Mouse (Mus musculus) olfactory bulb, adult 2 months (tissue): ENCODE data around the gene Cpsf7. TPM values are rescaled to one million over a fixed set of nuclear protein-coding genes. Genes with fewer than 3 reads are reported as not detected.

Source experiments
- H3K27ac ChIP-seq: fragments of 200-500 bp; 2 replicates; pipeline ENCODE4 v1.5.1; 2012; ENCODE audit warnings: low read depth, low read length; ENCODE audit not compliant: insufficient read depth
- H3K4me1 ChIP-seq: fragments of 200-500 bp; 2 replicates; pipeline ENCODE4 v1.6.1; 2012; ENCODE audit warnings: low read length; ENCODE audit not compliant: control insufficient read depth, insufficient read depth
- H3K4me3 ChIP-seq: fragments of 200-500 bp; 2 replicates; pipeline ENCODE4 v1.5.1; 2012; ENCODE audit warnings: mild to moderate bottlenecking, low read depth, low read length, moderate library complexity; ENCODE audit not compliant: insufficient read depth
- CTCF ChIP-seq: fragments of 200-500 bp; IDR thresholded peaks from 2 replicates; pipeline ENCODE4 v1.5.1; 2012; ENCODE audit warnings: low read depth, mild to moderate bottlenecking, low read length, moderate library complexity; ENCODE audit not compliant: insufficient read depth
- POLR2A ChIP-seq: fragments of 200-500 bp; IDR thresholded peaks from 2 replicates; pipeline ENCODE4 v1.6.1; 2012; ENCODE audit warnings: mild to moderate bottlenecking, low read depth, low read length, moderate library complexity; ENCODE audit not compliant: insufficient read depth
- WGBS: fragments of 180-500 bp; shearing (Covaris S2); methylation state at CpG from one replicate; pipeline ENCODE4 v1.1.7; 2018; 5-methylcytosine and 5-hydroxymethylcytosine counted together
- polyA plus RNA-seq: library from polyadenylated mRNA; stranded (reverse); fragments of >200 nt; gene quantifications from 2 replicates; pipeline ENCODE4 v1.2.4, GENCODE M21; 2012; ENCODE audit warnings: low replicate concordance; ENCODE audit not compliant: missing spikeins, insufficient read depth, insufficient read length

The Cpsf7 gene
- polyA plus RNA-seq, 1 experiment, result 90.5 TPM

DNA sequence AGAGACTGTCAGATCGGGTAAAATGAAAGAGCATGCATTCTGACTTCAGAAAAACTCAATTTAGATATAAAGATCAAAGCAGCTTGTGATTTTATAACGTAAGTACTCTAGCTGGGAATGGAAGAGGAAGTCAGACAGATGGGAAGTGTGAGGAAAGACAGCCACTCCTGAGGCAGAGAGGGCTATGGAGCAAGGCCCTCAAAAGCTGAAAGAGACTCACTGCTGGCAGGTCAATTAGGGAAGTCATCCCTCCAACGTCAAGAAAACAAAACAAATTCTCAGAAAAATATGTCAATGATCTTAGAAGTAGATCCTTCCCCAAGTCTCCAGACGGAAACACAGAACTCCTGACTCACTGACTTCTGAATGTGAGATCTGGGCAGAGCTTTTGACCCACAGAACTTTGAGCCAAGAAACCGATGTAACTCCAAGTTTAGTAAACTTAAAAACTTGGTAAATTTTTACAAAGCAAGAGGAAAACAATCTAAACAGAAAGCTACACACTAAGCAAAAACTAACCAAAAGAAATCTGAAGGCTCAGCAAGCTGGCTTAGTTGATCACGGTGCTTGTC is 14.2 kb upstream of the Cpsf7 start:
- H3K4me1 ChIP-seq, result 0 out of 2 replicates have a peak, but pooled peaks cover 2% of the 10 kb centered on the region
- 79% methylated on average over 6 of the region's 6 CpGs for WGBS
- H3K27ac ChIP-seq, result no peak overlapping the region
- H3K4me3 ChIP-seq, result no peak overlapping the region
- TF ChIP-seq POLR2A, result no peak

DNA sequence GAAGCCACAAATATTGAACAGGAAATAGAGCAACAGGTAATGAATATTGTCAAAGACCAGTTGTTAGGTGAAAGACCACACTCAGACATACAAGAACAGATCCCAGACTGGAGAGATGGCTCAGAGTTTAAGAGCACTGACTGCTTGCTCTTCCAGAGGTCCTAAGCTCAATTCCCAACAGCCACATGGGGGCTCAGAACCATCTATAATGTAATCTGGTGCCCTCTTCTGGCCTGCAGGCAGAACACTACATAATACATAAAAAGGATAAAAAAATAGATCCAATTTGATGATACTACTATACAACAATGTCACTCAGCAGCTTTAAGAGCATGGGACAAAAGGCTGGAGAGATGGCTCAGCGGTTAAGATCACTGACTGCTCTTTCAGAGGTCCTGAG is 4.7 kb upstream of the Cpsf7 start:
- H3K4me1 ChIP-seq, result peaks cover 3% of the 10 kb centered on the region; the same call in 1 of the 2 replicates
- H3K27ac ChIP-seq, result no peak overlapping the region
- whole genome bisulfite sequencing, result 48% methylated on average over 1 of the region's 1 CpGs
- TF ChIP-seq CTCF, result no peak
- no peak for TF ChIP-seq POLR2A
- no peak overlapping the region for H3K4me3 ChIP-seq

DNA sequence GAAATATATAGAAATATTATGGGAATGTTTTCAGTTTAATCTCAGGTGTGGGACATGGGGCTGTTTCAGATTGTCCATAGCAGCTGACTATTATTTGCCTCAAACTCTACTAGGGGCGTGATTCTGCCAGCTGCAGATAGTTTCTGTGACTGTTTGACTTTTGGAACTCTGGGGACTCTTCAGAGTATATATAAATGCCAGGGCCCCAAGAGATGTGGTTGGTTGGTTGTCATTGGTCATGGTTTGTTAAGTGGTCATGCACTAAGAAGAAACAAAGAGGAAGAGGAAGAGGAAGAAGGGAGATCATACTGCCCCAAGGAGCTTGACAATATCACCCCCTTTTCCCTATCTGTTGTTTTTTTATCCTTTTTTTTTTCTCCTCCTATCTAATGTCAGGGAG is 3.1 kb upstream of the Cpsf7 start:
- 77% methylated on average over 1 of the region's 1 CpGs for WGBS
- no peak overlapping the region for H3K27ac ChIP-seq
- no peak overlapping the region for H3K4me3 ChIP-seq
- H3K4me1 ChIP-seq, result peaks cover 3% of the 10 kb centered on the region; the same call in 1 of the 2 replicates
- TF ChIP-seq CTCF (no peak), POLR2A (no peak)

DNA sequence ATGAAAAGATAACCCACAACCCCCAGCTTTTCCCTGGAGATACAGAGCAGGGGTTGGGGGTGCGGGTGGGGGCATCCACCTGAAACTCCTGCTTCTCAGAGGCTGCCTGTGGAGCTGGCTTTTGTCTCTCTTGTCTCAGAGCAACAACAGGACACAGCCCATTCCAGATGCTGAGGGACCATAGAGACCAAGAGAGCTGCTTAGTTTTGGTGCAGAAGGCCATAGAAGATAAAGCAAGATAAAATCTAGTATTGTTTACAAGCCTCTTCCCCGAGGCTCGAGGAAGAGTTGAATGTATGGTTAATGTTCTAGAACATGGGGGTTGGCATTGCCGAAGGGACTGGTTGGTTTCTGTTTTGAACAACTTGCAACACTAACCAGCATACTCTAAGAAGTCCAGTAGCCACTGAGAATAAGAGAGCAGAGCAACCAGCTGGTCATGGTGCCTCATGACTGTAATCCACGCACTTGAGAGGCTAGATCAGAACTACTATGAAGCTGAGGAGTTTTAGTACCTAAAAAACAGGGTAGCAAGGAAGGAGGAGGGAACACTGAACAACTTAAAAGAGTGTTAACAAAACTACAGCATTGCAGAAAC is 1.5 kb upstream of the Cpsf7 start:
- Histone ChIP-seq H3K4me1 (peaks cover 3% of the 10 kb centered on the region; the same call in 1 of the 2 replicates), H3K27ac (no peak overlapping the region), H3K4me3 (no peak overlapping the region)
- TF ChIP-seq CTCF (no peak), POLR2A (no peak)
- 84% methylated on average over 5 of the region's 5 CpGs for WGBS

DNA sequence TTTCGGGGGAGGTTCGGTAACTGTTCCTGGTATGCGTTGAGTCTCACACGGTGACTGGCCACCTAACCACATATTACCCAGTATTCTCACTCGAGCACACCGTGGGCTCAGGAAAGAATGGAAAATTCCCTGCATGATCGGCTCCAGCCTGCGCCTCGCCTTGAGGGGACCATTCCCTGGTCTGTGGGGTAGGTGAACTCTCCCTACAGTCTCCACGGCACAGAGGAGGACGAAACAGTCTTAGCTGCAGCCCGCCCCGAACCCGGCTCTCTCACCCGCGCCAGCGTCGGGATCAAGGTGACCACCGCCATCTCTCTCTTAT is 321 bp upstream of the Cpsf7 start:
- Histone ChIP-seq H3K4me3 (peak overlapping the region; percentile 75), H3K4me1 (peaks cover 3% of the 10 kb centered on the region; the same call in 1 of the 2 replicates), H3K27ac (peak overlapping the region; percentile 96)
- WGBS, result under 1% methylated on average over 19 of the region's 19 CpGs
- TF ChIP-seq CTCF, result no peak
- TF ChIP-seq POLR2A, result no peak; the same call in 1 of the 2 replicates

DNA sequence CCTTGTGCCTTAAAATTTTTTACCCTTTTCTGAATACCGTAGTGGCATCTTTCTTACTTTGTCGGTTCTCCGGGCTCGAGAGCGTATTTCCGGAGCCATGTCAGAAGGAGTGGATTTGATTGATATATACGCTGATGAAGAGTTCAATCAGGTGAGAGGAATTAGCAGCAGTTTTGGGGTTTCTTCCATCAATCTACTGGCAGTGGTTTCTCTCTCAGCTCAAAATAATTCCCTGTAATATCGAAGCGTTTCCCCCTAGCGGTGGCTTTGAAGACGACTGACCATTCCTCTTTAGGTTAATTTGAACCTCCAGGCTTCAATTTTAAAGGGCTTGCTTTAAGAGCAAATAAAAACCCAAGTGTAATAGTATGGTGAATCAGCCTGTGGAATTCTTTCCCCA is 844 bp downstream of the Cpsf7 start, which contains the start of gene Sdhaf2:
TSS of gene Sdhaf2 (minus strand) at position 233 of the 400 bp plus-strand sequence.
- WGBS, result 0% methylated on average over 11 of the region's 11 CpGs
- Histone ChIP-seq H3K27ac (peak within 1 kb of the TSS; percentile 76), H3K4me1 (peaks cover 3% of the 10 kb centered on the region; the same call in 1 of the 2 replicates), H3K4me3 (peak within 1 kb of the TSS; percentile 75)
- TF ChIP-seq CTCF (no peak), POLR2A (no peak)

DNA sequence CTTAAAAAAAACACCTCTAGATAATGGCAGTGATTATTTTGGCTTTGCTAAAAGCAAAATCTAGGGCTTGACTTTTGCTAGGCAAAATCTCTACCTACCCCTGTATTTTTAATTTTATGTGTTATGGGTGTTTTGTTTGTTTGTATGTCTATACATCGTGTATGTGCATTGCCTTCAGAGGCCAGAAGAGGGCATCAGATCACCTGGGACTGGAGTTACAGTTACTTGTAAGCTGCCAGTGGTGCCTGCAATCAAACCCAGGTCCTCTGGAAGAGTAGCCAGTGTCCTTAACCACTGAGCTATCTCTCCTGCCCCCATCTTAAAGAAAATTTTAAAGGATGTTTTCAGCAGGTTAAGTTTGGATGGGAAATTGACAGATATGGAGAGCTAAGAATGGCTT is 5.0 kb downstream of the Cpsf7 start:
- WGBS, result 97% methylated on average over 1 of the region's 1 CpGs
- Histone ChIP-seq H3K4me3 (no peak overlapping the region), H3K4me1 (no peaks in the 10 kb centered on the region), H3K27ac (no peak overlapping the region)
- TF ChIP-seq POLR2A (no peak), CTCF (no peak)

DNA sequence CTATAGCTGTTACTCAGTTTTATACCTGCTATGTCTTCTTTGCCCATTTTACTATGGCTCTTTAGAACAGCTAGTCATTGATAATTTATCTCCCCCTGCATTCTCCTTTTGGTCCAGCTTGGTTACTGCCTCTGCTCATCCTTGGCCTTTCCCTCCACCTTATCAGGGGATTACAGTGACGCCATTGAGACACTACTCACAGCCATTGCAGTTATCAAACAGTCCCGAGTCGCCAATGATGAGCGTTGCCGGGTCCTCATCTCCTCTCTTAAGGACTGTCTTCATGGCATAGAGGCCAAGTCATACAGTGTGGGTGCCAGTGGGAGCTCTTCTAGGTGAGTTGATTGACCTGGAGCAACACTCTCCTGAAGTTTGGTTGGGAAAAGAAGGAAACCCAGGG is 14.4 kb downstream of the Cpsf7 start:
- H3K4me1 ChIP-seq, result no peaks in the 10 kb centered on the region
- no peak overlapping the region for H3K4me3 ChIP-seq
- 91% methylated on average over 5 of the region's 5 CpGs for WGBS
- TF ChIP-seq CTCF, result no peak
- TF ChIP-seq POLR2A, result no peak
- no peak overlapping the region for H3K27ac ChIP-seq

DNA sequence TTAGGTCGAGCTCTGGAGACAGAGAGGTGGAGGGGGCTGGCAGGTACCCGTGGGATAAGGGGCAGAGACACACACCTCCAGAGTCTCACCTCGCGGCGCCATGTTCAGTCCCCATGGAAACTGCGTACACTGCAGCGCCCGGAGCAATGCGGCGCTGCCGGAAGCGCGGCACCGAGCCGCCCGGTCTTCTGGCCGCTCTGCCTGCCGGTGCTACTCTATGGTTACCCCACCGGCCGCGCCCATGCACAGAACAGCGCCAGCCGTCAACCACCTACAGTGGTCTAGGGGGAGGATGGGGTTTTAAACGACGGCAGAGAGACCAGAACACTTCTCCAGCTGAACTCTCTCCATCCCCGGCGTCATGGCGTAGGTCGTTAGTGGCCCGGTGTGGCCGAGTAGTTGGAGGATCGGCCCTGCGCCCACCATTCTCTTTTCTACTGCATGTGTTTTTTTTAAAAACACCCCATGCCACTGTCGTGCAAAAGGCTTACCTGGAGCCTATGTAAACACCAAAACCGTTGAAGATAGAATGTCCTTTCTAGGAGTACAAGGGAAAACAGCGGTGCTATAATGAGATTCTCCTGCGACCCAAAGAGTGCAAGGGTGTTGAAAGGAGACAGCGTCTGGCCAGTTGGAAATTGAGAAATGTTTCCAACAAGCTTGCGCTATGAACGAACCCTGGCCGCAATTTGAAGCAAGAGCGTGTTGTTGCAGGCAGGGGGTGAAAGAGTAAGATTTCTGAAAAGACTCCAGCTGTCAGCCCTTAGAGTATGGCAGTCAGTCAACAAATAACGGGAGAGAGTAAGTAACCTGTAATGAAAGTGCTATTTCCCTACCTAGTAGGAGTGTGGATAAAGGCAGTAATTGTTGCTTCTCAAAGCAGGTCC is 30.8 kb downstream of the Cpsf7 start, which contains the start of gene Tmem216:
TSS of gene Tmem216 (minus strand) at position 615 of the 887 bp plus-strand sequence.
- Histone ChIP-seq H3K27ac (peak within 1 kb of the TSS; percentile 70), H3K4me3 (peak within 1 kb of the TSS; percentile 86), H3K4me1 (no peaks in the 10 kb centered on the region)
- TF ChIP-seq POLR2A (peak; percentile 34; the same call in 1 of the 2 replicates), CTCF (no peak)
- WGBS, result under 1% methylated on average over 43 of the region's 43 CpGs
